Mouse (Mus musculus): ENCODE results near the gene Lin9.
"Not testable (repeated sequence)": the region's sequence is repeated elsewhere in the genome, so short reads cannot be mapped to it uniquely, and the experiment has no call there.

The Lin9 gene

DNA sequence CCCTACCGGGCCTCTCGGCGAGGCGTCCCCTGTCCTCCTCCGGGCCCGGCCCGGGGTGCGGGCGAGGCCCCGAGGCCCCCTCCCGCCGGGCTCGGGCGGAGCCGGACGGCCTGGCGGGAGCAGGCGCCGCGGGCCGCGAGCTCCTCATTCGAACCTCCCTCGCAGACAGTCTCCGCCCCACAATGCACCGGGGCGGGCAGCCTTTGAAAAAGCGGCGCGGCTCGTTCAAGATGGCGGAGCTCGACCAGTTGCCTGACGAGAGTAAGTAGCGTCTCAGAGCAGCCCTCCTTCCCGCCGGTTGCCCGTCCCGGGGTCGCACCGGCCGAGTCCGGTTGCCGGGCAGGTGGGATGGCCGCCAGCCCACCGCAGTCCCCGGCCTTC, at the start of gene Lin9:
TSS of gene Lin9 (plus strand) at position 14 of the 381 bp plus-strand sequence.
- DNase-seq (ENCODE audit: extremely low read depth, low read depth, low spot score) = no peak

GRCm38 (mm10) chr1:180600578-180600977, 40.4 kb upstream of the Lin9 start:
- no peak for DNase-seq (ENCODE audit: extremely low read depth, low read depth, low spot score)

- DNase-seq (ENCODE audit: extremely low read depth, low read depth, low spot score) = no peak
Measured at GRCm38 (mm10) chr1:180601806-180602205, 39.1 kb upstream of the Lin9 start.

- no peak for DNase-seq (ENCODE audit: extremely low read depth, low read depth, low spot score)
Measured at GRCm38 (mm10) chr1:180604579-180604978, 36.4 kb upstream of the Lin9 start.

- no peak for DNase-seq (ENCODE audit: extremely low read depth, low read depth, low spot score)
Measured at GRCm38 (mm10) chr1:180606106-180606505, 34.8 kb upstream of the Lin9 start.

GRCm38 (mm10) chr1:180606796-180607577, 34.0 kb upstream of the Lin9 start:
- no peak for DNase-seq (ENCODE audit: extremely low read depth, low read depth, low spot score)

DNA sequence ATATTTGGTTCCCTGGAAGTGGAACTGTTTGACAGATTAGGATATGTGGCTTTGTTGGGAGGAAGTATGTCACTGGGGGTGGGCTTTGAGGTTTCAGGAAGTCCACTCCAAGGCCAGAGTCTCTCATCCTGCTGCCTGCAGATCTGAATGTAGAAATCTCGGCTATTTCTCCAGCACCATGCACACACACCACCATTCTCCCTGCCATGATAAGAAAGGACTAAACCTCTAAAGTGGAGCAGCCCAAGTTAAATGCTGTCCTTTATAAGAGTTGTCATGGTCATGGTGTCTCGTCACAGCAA, 33.4 kb upstream of the Lin9 start:
- DNase-seq (ENCODE audit: extremely low read depth, low read depth, low spot score) = no peak

DNA sequence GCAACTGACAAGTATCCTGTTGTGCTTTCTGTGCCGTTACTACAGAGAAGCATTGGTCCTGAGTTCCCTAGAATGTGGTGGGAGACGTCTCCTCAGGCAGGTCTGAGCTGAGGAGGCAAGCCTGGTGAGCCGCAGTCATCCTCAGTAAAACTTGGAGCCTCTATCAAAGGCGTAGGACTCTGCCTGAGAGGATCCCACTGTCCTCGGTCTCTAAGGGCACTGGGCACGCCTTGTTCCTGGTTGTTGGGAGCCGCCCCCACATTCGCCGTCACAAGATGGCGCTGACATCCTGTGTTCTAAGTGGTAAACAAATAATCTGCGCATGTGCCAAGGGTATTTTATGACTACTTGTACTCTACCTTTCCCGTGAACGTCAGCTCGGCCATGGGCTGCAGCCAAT, 29.1 kb upstream of the Lin9 start:
- DNase-seq (ENCODE audit: extremely low read depth, low read depth, low spot score) = not testable (repeated sequence)

- DNase-seq (ENCODE audit: extremely low read depth, low read depth, low spot score) = no peak
Measured at GRCm38 (mm10) chr1:180616762-180617161, 24.2 kb upstream of the Lin9 start.

- DNase-seq (ENCODE audit: extremely low read depth, low read depth, low spot score) = no peak
Measured at GRCm38 (mm10) chr1:180622389-180622788, 18.6 kb upstream of the Lin9 start.

- DNase-seq (ENCODE audit: extremely low read depth, low read depth, low spot score) = no peak
Measured at GRCm38 (mm10) chr1:180623911-180624310, 17.0 kb upstream of the Lin9 start.

- DNase-seq (ENCODE audit: extremely low read depth, low read depth, low spot score) = no peak
Measured at GRCm38 (mm10) chr1:180626141-180626540, 14.8 kb upstream of the Lin9 start.

DNA sequence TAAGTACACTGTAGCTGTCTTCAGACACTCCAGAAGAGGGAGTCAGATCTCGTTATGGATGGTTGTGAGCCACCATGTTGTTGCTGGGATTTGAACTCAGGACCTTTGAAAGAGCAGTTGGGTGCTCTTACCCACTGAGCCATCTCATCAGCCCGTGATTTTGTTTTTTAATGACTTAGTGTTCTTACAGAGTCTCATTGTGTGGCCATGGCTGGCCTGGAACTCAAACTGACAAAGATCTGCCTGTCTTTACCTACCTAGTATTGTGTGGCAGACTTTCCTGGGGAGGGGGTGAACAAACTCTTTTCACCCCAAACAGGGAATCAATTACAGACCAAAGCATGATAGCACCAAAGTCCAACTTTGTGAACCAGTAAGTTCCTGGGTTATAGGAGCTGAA, 3.2 kb upstream of the Lin9 start:
- DNase-seq (ENCODE audit: extremely low read depth, low read depth, low spot score) = not testable (repeated sequence)

- DNase-seq (ENCODE audit: extremely low read depth, low read depth, low spot score) = no peak
Measured at GRCm38 (mm10) chr1:180639416-180640401, 1.2 kb upstream of the Lin9 start.

DNA sequence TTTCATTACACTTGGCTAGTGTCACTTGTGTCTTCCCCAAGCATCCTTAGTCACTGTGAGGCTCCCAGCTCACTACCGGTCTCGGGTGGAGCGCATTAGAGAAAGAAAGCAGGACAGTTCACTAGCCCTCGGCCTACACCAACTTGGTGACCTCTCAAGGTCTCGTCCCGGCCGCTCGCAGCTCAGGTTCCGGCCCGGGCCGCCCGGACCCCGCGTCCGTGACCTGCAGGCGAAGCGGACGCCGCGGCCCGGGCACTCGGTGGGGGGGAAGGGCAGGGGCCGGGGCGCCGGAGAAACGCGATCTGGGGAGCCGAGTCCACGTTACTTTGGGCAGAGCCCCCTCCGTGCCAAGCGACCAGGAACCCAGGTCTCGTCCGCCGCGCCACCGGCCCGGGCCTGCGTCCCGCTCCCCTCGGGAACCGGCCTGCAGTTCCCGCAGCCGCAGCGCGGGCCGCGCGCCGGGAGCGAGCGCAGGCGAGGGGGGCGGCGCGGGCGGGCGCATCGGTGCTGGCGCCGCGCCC, 285 bp upstream of the Lin9 start:
- no peak for DNase-seq (ENCODE audit: extremely low read depth, low read depth, low spot score)

DNA sequence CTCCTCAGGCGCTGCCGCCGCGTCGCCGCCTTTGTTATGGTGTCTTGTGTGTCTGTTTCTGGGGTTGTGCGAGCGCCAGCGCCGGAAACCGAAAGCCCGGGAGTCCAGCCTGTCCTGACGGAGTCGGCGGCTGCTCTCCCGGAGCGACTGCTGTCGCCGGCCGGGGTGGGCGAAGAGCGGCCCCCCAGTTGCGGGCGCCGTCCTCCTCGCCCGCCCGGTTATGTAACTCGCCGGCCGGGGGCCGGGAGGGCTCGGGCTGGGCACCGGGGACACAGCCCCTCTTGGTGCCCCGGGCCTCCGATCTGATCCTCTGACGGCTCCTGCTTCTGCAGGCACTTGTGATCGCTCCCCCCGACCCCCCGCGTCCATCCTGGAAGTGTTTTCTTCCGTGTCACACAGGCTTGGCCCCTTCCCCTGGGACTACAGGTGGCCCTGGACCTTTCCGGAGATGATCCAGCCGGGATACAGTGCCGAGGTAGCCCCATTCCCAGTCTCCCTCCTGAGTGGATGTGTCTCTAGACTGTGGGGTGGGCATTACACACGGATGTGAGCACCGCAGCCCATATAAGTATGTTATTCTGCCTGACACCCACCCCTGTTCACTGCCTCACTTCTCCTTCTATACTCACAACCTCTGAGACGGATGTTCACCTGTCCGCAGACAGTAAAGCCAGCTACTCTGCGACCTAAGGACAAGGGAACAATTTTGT, 723 bp downstream of the Lin9 start:
- no peak for DNase-seq (ENCODE audit: extremely low read depth, low read depth, low spot score)

DNA sequence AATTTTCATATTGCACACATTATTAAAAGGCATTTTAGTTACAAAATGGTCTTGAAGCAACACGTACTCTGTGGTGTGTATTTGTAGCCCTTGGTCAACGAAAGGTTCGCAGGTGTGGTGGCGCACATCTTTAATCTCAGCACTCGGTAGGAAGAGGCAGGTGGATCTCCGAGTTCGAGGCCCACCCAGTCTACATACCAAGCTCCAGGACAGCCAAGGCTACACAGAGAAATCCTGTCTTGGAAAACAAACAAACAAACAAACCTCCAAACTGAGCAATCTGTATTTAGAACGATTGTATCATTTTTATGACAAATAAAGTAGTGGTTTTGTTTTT, 1.2 kb downstream of the Lin9 start:
- no peak for DNase-seq (ENCODE audit: extremely low read depth, low read depth, low spot score)

GRCm38 (mm10) chr1:180691284-180691683, 50.3 kb downstream of the Lin9 start:
- DNase-seq (ENCODE audit: extremely low read depth, low read depth, low spot score) = no peak

- no peak for DNase-seq (ENCODE audit: extremely low read depth, low read depth, low spot score)
Measured at GRCm38 (mm10) chr1:180696626-180697352, 55.8 kb downstream of the Lin9 start, which contains the start of gene Mixl1. Gene Mixl1 (minus strand): TSS chr1:180697034.

GRCm38 (mm10) chr1:180698063-180698462, 57.1 kb downstream of the Lin9 start:
- DNase-seq (ENCODE audit: extremely low read depth, low read depth, low spot score) = no peak

- DNase-seq (ENCODE audit: extremely low read depth, low read depth, low spot score) = no peak
Measured at GRCm38 (mm10) chr1:180703400-180703799, 62.5 kb downstream of the Lin9 start.

Data from fat pad, adult 2 months (tissue).